Mouse (Mus musculus): ENCODE measurements at regions not wholly inside any gene's neighbourhood (a gene's known extent, or its start where the extent isn't known, plus 50 kb on each side); places are given as distances from the start of the nearest gene placed in this dataset.

DNA sequence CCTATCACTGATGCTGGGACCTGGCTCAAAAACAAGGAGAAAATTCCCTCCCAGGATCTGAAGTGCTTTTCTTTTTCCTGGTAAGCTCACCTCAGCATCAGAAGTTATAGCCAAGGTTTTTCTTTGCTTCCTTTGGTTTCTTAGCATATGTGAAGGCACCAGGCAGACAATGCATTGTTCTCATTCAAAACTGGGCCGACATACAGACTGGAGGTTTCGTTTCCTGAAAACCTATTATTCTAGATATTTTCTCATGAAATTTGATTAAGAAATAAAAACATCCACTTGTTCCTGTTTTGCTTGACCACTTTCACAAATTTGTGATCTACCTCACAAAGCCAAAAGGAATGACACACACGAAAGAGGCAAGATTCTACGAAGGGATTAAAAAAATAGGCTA, 308.7 kb downstream of the Inhba start:
- no peaks in the 10 kb centered on the region for H3K36me3 ChIP-seq
- ATAC-seq: no peak
- 85% methylated on average over 4 of the region's 4 CpGs for WGBS
- no peak overlapping the region for H3K4me2 ChIP-seq (replicated peaks)
- no peaks in the 10 kb centered on the region for H3K27me3 ChIP-seq (replicated peaks)
- H3K4me1 ChIP-seq (replicated peaks): no peaks in the 10 kb centered on the region
- no peak overlapping the region for H3K4me3 ChIP-seq (replicated peaks)
- no peaks in the 10 kb centered on the region for H3K9me3 ChIP-seq
- H3K27ac ChIP-seq: no peak overlapping the region
- no peak overlapping the region for H3K9ac ChIP-seq

DNA sequence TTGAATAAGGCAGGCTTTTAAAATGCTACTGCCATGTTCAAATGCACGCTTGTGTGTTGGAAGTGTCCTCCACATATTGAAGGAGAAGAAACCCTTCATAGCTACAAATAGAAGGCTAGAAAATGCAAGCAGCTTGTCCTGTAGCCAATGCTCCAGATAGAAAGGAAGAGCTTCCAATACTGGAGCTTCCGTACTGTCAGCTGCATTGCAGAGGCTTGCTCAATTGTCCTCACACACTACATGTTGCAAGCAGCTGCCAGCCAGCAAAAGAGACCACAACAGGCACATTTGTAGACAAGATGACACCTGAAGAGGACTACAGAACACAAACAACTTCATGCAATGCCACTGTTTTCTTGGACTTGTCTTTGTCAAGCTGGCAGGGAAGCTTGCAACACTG, 314.0 kb downstream of the Inhba start:
- Histone ChIP-seq H3K27me3 (replicated peaks) (no peaks in the 10 kb centered on the region), H3K4me1 (replicated peaks) (no peaks in the 10 kb centered on the region), H3K4me2 (replicated peaks) (no peak overlapping the region), H3K4me3 (replicated peaks) (no peak overlapping the region), H3K9me3 (no peaks in the 10 kb centered on the region), H3K36me3 (no peaks in the 10 kb centered on the region), H3K27ac (no peak overlapping the region), H3K9ac (no peak overlapping the region)
- 93% methylated on average over 2 of the region's 2 CpGs for WGBS
- ATAC-seq: no peak

DNA sequence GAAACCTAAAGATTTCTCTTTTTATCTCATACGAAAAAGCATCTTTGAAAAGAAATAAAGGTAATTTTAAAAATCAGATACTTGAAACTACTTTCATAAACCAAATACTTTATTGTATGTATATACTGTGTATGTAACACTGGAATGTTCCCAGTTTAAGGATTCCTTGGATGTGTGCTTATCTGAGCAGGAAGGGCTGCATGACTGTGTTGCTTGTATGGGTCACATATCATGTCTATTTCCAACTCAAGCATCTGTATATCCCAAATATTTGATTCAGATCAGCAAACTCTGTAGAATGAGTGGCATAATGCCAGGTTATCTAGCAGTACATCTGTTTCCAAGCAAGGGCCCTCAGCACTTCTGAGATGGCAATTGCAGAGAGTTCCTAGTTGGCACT, 330.1 kb downstream of the Inhba start:
- WGBS: 98% methylated on average over 1 of the region's 1 CpGs

DNA sequence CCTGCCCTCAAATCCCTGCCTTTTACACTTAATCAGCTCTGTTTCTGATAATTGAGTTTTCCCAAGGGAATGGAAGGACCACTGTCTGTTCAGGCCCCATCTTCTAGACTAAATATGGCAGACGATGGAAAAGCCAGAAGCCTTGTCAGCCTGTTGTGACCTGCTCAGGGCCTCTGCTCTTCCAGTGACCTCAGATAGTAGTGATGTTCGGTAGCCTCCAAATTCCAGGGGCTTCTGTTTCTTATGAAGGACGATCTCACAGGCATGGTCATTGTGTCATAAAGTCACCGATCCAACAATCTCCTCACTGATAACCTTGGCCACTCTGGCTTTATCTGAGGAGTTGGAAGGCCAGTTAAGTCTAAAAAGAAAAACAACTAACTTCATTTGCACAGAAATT, 330.5 kb downstream of the Inhba start:
- no peak for ATAC-seq
- Histone ChIP-seq H3K4me2 (replicated peaks) (no peak overlapping the region), H3K36me3 (no peaks in the 10 kb centered on the region), H3K4me1 (replicated peaks) (no peaks in the 10 kb centered on the region), H3K9ac (no peak overlapping the region), H3K27ac (no peak overlapping the region), H3K9me3 (no peaks in the 10 kb centered on the region), H3K27me3 (replicated peaks) (no peaks in the 10 kb centered on the region), H3K4me3 (replicated peaks) (no peak overlapping the region)
- WGBS: 56% methylated on average over 4 of the region's 4 CpGs

More for the DNA sequence above, 330.1 kb downstream of the Inhba start:
- no peaks in the 10 kb centered on the region for H3K36me3 ChIP-seq
- H3K4me1 ChIP-seq (replicated peaks): no peaks in the 10 kb centered on the region
- H3K9ac ChIP-seq: no peak overlapping the region
- no peaks in the 10 kb centered on the region for H3K27me3 ChIP-seq (replicated peaks)
- no peak overlapping the region for H3K4me2 ChIP-seq (replicated peaks)
- H3K9me3 ChIP-seq: no peaks in the 10 kb centered on the region
- no peak for ATAC-seq
- H3K27ac ChIP-seq: no peak overlapping the region
- no peak overlapping the region for H3K4me3 ChIP-seq (replicated peaks)

DNA sequence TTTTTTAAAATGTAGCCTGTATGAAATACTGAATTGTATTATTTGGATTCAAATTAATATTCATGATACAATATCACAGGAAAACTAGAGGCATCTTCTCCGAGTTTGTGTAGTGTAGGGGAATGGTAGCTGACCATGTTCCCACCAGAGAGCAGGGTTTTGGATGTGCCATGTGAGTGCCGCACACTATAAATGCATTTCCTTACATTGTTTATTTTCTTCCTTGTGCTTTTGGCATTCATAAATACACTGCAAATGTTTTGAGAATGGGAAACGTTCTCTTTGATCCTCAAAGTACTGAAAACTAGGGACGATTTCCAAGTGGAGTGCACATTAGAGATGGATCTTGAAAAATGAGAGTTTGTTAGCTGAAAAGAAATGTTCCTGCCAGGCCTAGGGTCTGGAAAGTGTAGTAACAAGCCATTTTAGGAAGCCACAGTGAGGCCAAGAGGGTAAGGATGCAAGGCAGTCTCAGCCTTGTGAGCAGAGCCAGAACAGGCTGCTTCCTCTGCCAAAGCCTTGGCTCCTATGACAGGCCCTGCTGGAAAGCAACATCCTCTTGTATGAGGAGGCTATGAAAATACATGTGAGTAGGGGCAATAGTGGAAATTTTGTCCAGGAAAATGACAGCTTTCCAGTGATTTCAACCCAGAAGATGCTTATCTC, 331.8 kb downstream of the Inhba start:
- H3K27me3 ChIP-seq (replicated peaks): no peaks in the 10 kb centered on the region

DNA sequence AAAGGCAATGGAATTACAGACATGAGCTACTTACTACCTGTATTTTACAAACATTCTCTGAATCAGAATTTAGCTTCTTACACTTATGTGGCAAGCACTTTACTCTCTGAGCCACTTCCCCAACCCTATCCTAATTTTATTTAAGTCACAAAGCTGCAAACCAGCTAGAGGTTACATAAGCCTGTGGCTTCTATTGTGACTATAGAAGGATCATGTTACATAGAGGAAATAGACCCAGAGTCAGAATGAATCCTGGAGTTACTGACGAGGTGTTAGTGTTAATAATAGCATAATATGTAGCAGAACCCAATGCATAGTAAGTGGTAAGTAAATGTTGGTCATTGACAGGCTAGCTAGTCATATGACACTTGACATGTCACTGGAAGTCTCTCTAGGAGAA, 337.7 kb downstream of the Inhba start:
- WGBS: 28% methylated on average over 1 of the region's 1 CpGs
- no peak overlapping the region for H3K27ac ChIP-seq
- no peak overlapping the region for H3K9ac ChIP-seq
- no peak for ATAC-seq
- H3K4me1 ChIP-seq (replicated peaks): no peaks in the 10 kb centered on the region
- H3K9me3 ChIP-seq: no peaks in the 10 kb centered on the region
- no peaks in the 10 kb centered on the region for H3K27me3 ChIP-seq (replicated peaks)
- no peak overlapping the region for H3K4me2 ChIP-seq (replicated peaks)
- no peaks in the 10 kb centered on the region for H3K36me3 ChIP-seq
- H3K4me3 ChIP-seq (replicated peaks): no peak overlapping the region

More for the DNA sequence above, 331.8 kb downstream of the Inhba start:
- Histone ChIP-seq H3K9ac (no peak overlapping the region), H3K9me3 (no peaks in the 10 kb centered on the region), H3K36me3 (no peaks in the 10 kb centered on the region), H3K4me3 (replicated peaks) (no peak overlapping the region), H3K4me1 (replicated peaks) (no peaks in the 10 kb centered on the region), H3K27ac (no peak overlapping the region), H3K4me2 (replicated peaks) (no peak overlapping the region)
- WGBS: 62% methylated on average over 4 of the region's 4 CpGs
- peak; percentile 47; the same call in 1 of the 2 replicates for ATAC-seq

DNA sequence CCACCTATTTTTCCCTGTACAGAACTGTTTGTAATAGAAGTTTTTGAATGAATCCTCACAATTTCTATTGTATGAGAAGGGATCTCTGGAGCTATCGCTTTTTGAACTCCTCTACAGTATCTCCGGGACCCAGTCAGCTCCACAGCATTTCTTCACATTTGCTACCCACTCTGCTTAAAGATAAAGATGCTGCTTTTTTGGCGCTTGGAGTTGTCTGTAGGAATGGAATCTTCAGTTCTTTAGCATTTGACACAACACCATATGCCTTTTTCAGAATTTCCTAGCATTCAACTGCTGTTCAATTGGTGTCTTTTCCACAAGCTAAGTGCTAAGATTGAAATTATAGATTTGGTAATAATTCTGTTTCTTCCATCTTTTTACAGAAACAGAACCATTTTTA, 338.4 kb downstream of the Inhba start:
- H3K36me3 ChIP-seq: no peaks in the 10 kb centered on the region
- H3K4me1 ChIP-seq (replicated peaks): no peaks in the 10 kb centered on the region
- H3K27ac ChIP-seq: no peak overlapping the region
- WGBS: 90% methylated on average over 3 of the region's 3 CpGs
- H3K9me3 ChIP-seq: no peaks in the 10 kb centered on the region
- H3K4me3 ChIP-seq (replicated peaks): no peak overlapping the region
- H3K9ac ChIP-seq: no peak overlapping the region
- no peak for ATAC-seq
- H3K27me3 ChIP-seq (replicated peaks): no peaks in the 10 kb centered on the region
- H3K4me2 ChIP-seq (replicated peaks): no peak overlapping the region

DNA sequence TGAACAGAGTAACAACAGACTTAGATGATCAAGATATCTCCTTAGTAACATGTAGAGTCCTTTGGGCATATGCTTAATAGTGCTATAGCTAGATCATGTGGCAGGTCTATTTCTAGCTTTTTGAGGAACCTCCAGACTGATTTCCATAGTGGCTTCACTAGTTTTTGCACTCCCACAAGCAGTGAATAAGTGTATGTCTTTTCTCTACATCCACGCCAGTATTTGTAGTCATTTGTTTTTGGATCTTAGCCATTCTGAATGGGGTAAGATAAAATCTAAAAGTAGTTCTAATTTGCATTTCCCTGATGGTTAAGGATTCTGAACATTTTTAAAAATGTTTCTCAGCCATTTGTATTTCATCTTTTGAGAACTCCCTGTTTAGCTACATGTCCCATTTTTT, 343.7 kb downstream of the Inhba start:
- no peak overlapping the region for H3K4me3 ChIP-seq (replicated peaks)
- H3K4me1 ChIP-seq (replicated peaks): no peaks in the 10 kb centered on the region
- no peak overlapping the region for H3K9ac ChIP-seq
- H3K27me3 ChIP-seq (replicated peaks): no peaks in the 10 kb centered on the region
- no peak overlapping the region for H3K27ac ChIP-seq
- H3K36me3 ChIP-seq: no peaks in the 10 kb centered on the region
- ATAC-seq: no peak
- WGBS: 76% methylated on average over 1 of the region's 1 CpGs
- H3K9me3 ChIP-seq: no peaks in the 10 kb centered on the region
- no peak overlapping the region for H3K4me2 ChIP-seq (replicated peaks)

DNA sequence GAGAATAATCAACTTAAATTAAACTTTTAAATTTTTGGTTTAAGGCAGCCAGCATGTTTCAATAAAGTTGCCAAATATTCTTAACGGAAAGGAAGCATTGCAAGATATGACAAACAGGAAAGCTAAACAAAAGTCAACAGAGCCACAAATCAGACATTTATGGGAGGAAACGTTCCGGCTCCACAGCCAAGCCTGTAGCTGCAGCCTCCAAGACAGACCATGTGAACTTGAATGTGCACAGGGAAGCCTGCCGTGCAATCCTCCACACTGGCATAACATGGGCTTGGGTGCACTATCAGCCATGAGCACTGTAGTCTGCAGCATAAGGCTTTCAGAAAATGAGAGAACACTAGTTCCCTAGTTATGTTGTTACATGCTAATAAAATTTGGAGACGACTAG, 367.8 kb downstream of the Inhba start:
- Histone ChIP-seq H3K4me1 (replicated peaks) (no peaks in the 10 kb centered on the region), H3K9ac (no peak overlapping the region), H3K4me2 (replicated peaks) (no peak overlapping the region), H3K4me3 (replicated peaks) (no peak overlapping the region), H3K27ac (no peak overlapping the region), H3K27me3 (replicated peaks) (no peaks in the 10 kb centered on the region), H3K9me3 (no peaks in the 10 kb centered on the region), H3K36me3 (no peaks in the 10 kb centered on the region)
- ATAC-seq: no peak
- WGBS: 58% methylated on average over 5 of the region's 5 CpGs

DNA sequence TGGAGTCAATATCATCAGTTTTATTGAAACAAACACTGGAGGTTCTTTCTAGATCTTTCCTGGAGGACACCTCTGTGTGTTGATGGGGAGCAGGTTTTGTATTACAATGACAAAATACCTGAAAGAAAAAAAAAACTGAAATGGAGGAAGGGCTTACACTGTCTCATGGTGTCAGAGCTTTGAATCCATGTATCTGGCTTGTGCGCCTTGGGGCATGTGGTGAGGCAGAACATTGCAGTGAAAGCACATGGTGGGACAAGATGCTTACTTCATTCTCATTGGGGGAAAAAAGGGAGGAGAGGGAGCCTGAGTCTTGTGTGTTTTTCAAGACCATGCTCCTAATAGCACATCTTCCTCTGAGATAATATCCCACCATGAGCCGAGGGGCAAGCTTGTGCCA, 368.3 kb downstream of the Inhba start:
- 99% methylated on average over 2 of the region's 2 CpGs for WGBS
- no peak overlapping the region for H3K4me2 ChIP-seq (replicated peaks)
- no peak for ATAC-seq
- no peaks in the 10 kb centered on the region for H3K4me1 ChIP-seq (replicated peaks)
- H3K27me3 ChIP-seq (replicated peaks): no peaks in the 10 kb centered on the region
- H3K36me3 ChIP-seq: no peaks in the 10 kb centered on the region
- no peak overlapping the region for H3K4me3 ChIP-seq (replicated peaks)
- no peaks in the 10 kb centered on the region for H3K9me3 ChIP-seq
- H3K27ac ChIP-seq: no peak overlapping the region
- H3K9ac ChIP-seq: no peak overlapping the region

DNA sequence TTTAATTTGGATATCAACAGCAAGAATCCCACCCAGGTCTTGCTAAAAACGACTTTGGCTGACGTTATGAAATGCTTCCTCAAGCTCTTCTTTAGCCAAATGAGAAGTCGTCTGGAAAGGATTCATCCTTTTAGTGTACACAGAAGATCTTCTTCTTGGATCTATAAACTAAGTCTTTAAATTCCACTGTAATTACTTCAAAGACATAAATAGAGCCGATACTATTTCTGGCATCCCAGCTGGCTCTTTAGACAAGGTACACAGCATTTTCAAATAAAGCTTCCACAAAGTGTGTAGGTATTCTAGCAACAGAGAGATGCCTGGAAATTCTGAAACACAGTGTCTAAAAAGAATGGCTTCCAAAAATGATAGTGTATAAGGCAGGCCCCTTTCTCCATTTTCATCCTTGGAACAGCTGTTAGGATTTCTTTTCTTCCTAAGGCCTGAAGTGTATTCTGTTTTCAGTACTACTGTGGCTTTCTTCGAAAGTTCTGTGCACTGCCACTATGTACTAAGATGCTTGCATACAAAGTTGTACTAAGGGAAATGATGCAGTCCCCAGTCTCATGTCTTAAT, 371.4 kb downstream of the Inhba start:
- H3K9ac ChIP-seq: no peak overlapping the region
- ATAC-seq: no peak
- H3K4me3 ChIP-seq (replicated peaks): no peak overlapping the region
- no peaks in the 10 kb centered on the region for H3K4me1 ChIP-seq (replicated peaks)
- 45% methylated on average over 5 of the region's 5 CpGs for WGBS
- no peaks in the 10 kb centered on the region for H3K9me3 ChIP-seq
- no peak overlapping the region for H3K27ac ChIP-seq
- H3K27me3 ChIP-seq (replicated peaks): no peaks in the 10 kb centered on the region
- H3K4me2 ChIP-seq (replicated peaks): no peak overlapping the region
- H3K36me3 ChIP-seq: no peaks in the 10 kb centered on the region

DNA sequence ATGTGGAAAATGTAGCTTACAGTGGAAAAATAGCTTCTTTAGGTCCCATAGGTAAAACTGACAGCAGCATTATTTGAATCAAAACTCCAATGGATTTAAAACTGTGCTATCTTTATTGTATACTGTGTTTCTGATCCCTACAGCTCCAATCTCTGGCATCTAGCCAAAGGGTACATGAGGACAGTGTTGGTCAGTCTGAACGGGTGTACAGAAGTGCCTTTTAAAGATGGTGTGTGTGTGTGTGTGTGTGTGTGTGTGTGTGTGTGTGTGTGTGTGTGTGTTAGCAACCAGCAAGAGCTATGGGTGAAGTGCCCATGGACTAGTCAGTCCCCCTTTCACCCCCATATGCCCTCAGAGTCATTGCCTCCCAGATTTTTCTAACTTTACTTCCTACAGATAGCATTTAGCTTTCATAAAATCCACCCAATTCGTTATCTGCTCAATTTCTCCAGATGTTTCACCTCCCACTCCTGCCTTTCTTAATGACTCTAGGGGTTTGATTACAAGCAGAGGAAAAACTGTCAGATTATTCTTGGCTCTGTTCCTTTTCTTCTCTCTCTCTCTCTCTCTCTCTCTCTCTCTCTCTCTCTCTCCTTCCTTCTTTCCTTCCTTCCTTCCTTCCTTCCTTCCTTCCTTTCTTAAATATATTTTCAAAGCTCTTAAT, 404.8 kb downstream of the Inhba start:
- Histone ChIP-seq H3K4me2 (replicated peaks) (no peak overlapping the region), H3K4me3 (replicated peaks) (no peak overlapping the region)
- 21% methylated on average over 2 of the region's 2 CpGs for WGBS

DNA sequence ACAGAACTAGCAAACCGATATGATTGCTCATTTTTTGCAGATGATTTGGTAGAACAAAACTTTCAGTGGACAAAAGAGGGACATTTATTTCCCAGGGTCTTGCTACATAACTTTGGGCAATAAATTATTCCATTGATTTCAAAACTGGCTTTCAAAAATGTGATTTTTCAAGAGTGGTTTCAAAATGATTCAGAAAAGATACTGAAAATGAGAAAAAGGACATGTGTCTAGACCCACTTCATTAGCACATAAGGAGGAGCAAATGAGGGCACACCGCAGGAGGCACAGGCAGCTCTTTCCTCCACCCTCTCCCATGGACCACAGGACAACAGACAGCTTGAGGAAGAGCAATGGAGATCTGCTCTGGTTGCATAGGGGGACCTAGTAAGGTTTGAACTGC, 412.5 kb downstream of the Inhba start:
- 80% methylated on average over 2 of the region's 2 CpGs for WGBS
- H3K4me2 ChIP-seq (replicated peaks): no peak overlapping the region
- no peaks in the 10 kb centered on the region for H3K4me1 ChIP-seq (replicated peaks)
- H3K9me3 ChIP-seq: no peaks in the 10 kb centered on the region
- H3K9ac ChIP-seq: no peak overlapping the region
- H3K27me3 ChIP-seq (replicated peaks): no peaks in the 10 kb centered on the region
- H3K27ac ChIP-seq: no peak overlapping the region
- no peaks in the 10 kb centered on the region for H3K36me3 ChIP-seq
- ATAC-seq: no peak
- H3K4me3 ChIP-seq (replicated peaks): no peak overlapping the region

More for the DNA sequence above, 404.8 kb downstream of the Inhba start:
- Histone ChIP-seq H3K36me3 (no peaks in the 10 kb centered on the region), H3K27ac (no peak overlapping the region), H3K4me1 (replicated peaks) (no peaks in the 10 kb centered on the region), H3K9me3 (no peaks in the 10 kb centered on the region), H3K27me3 (replicated peaks) (no peaks in the 10 kb centered on the region), H3K9ac (no peak overlapping the region)
- ATAC-seq: no peak
